35 mouse cellular contexts compared by ENCODE assay signal in genomic region chr10:84316857-84317256, GRCm38 (mm10).
"Had no signal": no experiment of that assay in that cellular context is flagged by ENCODE, and none has a peak within 500 bp of the region (broad histone marks: within the 10 kb centered on the region; RNA-seq: fewer than 3 reads in every experiment).

No protein-coding gene starts in this region.

- H3K4me2 ChIP-seq: heart, embryonic 11.5 days; heart, embryonic 12.5 days; heart, embryonic 13.5 days; heart, embryonic 15.5 days; hindbrain, embryonic 12.5 days; hindbrain, embryonic 13.5 days; hindbrain, embryonic 14.5 days; hindbrain, embryonic 15.5 days; intestine, embryonic 15.5 days; kidney, embryonic 15.5 days had no signal

- H3K36me3 ChIP-seq: heart, embryonic 10.5 days; heart, embryonic 12.5 days; heart, embryonic 13.5 days; heart, embryonic 15.5 days; hindbrain, embryonic 10.5 days; hindbrain, embryonic 12.5 days; hindbrain, embryonic 13.5 days; hindbrain, embryonic 15.5 days; intestine, embryonic 15.5 days; kidney, embryonic 15.5 days had no signal

- DNase-seq: heart, postnatal 10 days; heart, postnatal 14 days; heart, postnatal 36 days; heart, postnatal 4 days; kidney, adult 11 months; kidney, adult 18-20 months; kidney, adult 2 months; kidney, adult 8-10 months; kidney, adult 9 months; kidney, postnatal 10 days; kidney, postnatal 14 days; kidney, postnatal 25 days; kidney, postnatal 36 days; kidney, postnatal 4 days; layer of hippocampus, adult 9-11 months; layer of hippocampus, postnatal 36 days had no signal

- H3K9ac ChIP-seq: heart, embryonic 12.5 days; heart, embryonic 13.5 days; heart, embryonic 15.5 days; hindbrain, embryonic 12.5 days; hindbrain, embryonic 13.5 days; hindbrain, embryonic 14.5 days; hindbrain, embryonic 15.5 days; intestine, embryonic 15.5 days; kidney, embryonic 15.5 days had no signal

- H3K4me3 ChIP-seq: heart, embryonic 10.5 days; heart, embryonic 12.5 days; heart, embryonic 13.5 days; heart, embryonic 15.5 days; hindbrain, embryonic 10.5 days; hindbrain, embryonic 12.5 days; hindbrain, embryonic 13.5 days; hindbrain, embryonic 15.5 days; intestine, embryonic 15.5 days; kidney, embryonic 15.5 days; layer of hippocampus, adult 2 months had no signal

- H3K9me3 ChIP-seq: heart, embryonic 10.5 days; heart, embryonic 12.5 days; heart, embryonic 13.5 days; heart, embryonic 15.5 days; hindbrain, embryonic 10.5 days; hindbrain, embryonic 12.5 days; hindbrain, embryonic 13.5 days; hindbrain, embryonic 15.5 days; intestine, embryonic 15.5 days; kidney, embryonic 15.5 days had no signal

- H3K4me1 ChIP-seq: heart, embryonic 12.5 days; heart, embryonic 13.5 days; heart, embryonic 15.5 days; hindbrain, embryonic 12.5 days; hindbrain, embryonic 13.5 days; hindbrain, embryonic 15.5 days; intestine, embryonic 15.5 days; kidney, embryonic 15.5 days had no signal

- H3K27me3 ChIP-seq: heart, embryonic 12.5 days; heart, embryonic 13.5 days; heart, embryonic 15.5 days; hindbrain, embryonic 12.5 days; hindbrain, embryonic 13.5 days; hindbrain, embryonic 15.5 days; intestine, embryonic 15.5 days; kidney, embryonic 15.5 days had no signal

- ATAC-seq: hindbrain, embryonic 16.5 days; hindbrain, postnatal 0 days; inflammation-experienced regulatory T-cells, adult 6 months; intestine, embryonic 15.5 days; intestine, embryonic 16.5 days; intestine, postnatal 0 days had no signal

- H3K27ac ChIP-seq: heart, embryonic 10.5 days; heart, embryonic 13.5 days; heart, embryonic 15.5 days; hindbrain, embryonic 10.5 days; hindbrain, embryonic 12.5 days; hindbrain, embryonic 13.5 days; hindbrain, embryonic 14.5 days; hindbrain, embryonic 15.5 days; hindbrain, postnatal 0 days; intestine, embryonic 15.5 days; kidney, embryonic 15.5 days; kidney, postnatal 0 days; layer of hippocampus, adult 2 months had no signal
